8 mouse cellular contexts compared by ENCODE assay signal in genomic region chr4:130359486-130360237, GRCm38 (mm10). TPM values are rescaled to one million over a fixed set of nuclear protein-coding genes. Genes with fewer than 3 reads are reported as not detected.
DNase-seq lines count a peak whose midpoint lies in the region; ATAC-seq and TF ChIP-seq lines count a peak whose summit lies in the region.

TSS of gene Zcchc17 (minus strand) at chr4:130359943.
TSS of gene Snrnp40 (plus strand) at chr4:130360132.

- peak within 1 kb of the TSS; percentile 81 for H3K4me2 ChIP-seq in forebrain, embryonic 15.5 days (replicated peaks)

- H3K4me1 ChIP-seq in ES-E14 (ENCODE audit: control insufficient read depth in 2 of 2, insufficient read depth in 2 of 2, low read length in 2 of 2, poor library complexity in 1 of 2): peaks cover 7 to 10% of the 10 kb centered on the region in 2 experiments
- H3K4me1 ChIP-seq in forebrain, embryonic 15.5 days: peaks cover 24% of the 10 kb centered on the region
- H3K4me1 ChIP-seq in lung, adult 2 months (ENCODE audit: control insufficient read depth, insufficient read depth, low read length): peaks cover 5% of the 10 kb centered on the region; the same call in 1 of the 2 replicates

- in situ Hi-C loops in ES-E14 (cut with MboI; ENCODE audit: low sequenced_read_pairs in 2 of 2, unreplicated experiment in 2 of 2): no loop called here

- intact Hi-C loops in heart, postnatal 25 days (cut with DNase I): no loop called here

- H3K27me3 ChIP-seq in forebrain, embryonic 15.5 days: no peaks in the 10 kb centered on the region

- peaks cover 6% of the 10 kb centered on the region for H3K36me3 ChIP-seq in ES-E14 (ENCODE audit: control insufficient read depth, insufficient read depth, low read length, poor library complexity, severe bottlenecking)
- H3K36me3 ChIP-seq in forebrain, embryonic 15.5 days: peaks cover 20% of the 10 kb centered on the region

- ATAC-seq in forebrain, embryonic 15.5 days (replicated peaks): peak; percentile 99
- ATAC-seq in neutrophil, adult 5-6 weeks (ENCODE audit: extremely low read depth, insufficient number of reproducible peaks, low FRiP score, poor library complexity, severe bottlenecking): peak; percentile 98

- H3K9me3 ChIP-seq in ES-E14 (ENCODE audit: control insufficient read depth, insufficient read depth, low read depth, low read length): no peaks in the 10 kb centered on the region
- H3K9me3 ChIP-seq in forebrain, embryonic 15.5 days: no peaks in the 10 kb centered on the region

- peak within 1 kb of the TSS; percentile 95 to 99 for H3K4me3 ChIP-seq in ES-E14 (ENCODE audit: insufficient read depth in 1 of 2, low read depth in 1 of 2, low read length in 2 of 2, poor library complexity in 1 of 2, severe bottlenecking in 1 of 2)
- peak within 1 kb of the TSS; percentile 69 for H3K4me3 ChIP-seq in forebrain, embryonic 15.5 days
- peak within 1 kb of the TSS; percentile 86 for H3K4me3 ChIP-seq in lung, adult 2 months (replicated peaks; ENCODE audit: extremely low read depth, low read depth, low read length)

- peak; percentile 100 for DNase-seq in ES-E14 (ENCODE audit: low read depth, low spot score)
- DNase-seq in cerebellum, adult 11-12 months: peak; percentile 99
- DNase-seq in heart, postnatal 25 days (ENCODE audit: low spot score): peak; percentile 98
- peak; percentile 98 to 100 for DNase-seq in layer of hippocampus, adult 18-20 months (ENCODE audit: low spot score in 2 of 2)
- peak; percentile 98 for DNase-seq in lung, adult 2 months
- DNase-seq in thymus, adult 18-20 months: peak; percentile 97 to 98

- TF ChIP-seq POLR2A in lung, adult 2 months (IDR thresholded peaks at IDR 0.05; ENCODE audit: borderline replicate concordance, extremely low read depth, low read depth, low read length): peak; percentile 88

- peak within 1 kb of the TSS; percentile 99 for H3K9ac ChIP-seq in ES-E14 (ENCODE audit: insufficient read depth, low read depth, low read length, poor library complexity, severe bottlenecking)
- peak within 1 kb of the TSS; percentile 95 for H3K9ac ChIP-seq in forebrain, embryonic 15.5 days (replicated peaks)

- no peak for TF ChIP-seq CTCF in lung, adult 2 months (IDR thresholded peaks at IDR 0.05; ENCODE audit: insufficient read depth, low read length)

- under 1% methylated on average over 49 of the region's 49 CpGs for WGBS in forebrain, embryonic 15.5 days
- WGBS in lung, adult 2 months: 1% methylated on average over 49 of the region's 49 CpGs

- peak within 1 kb of the TSS; percentile 69 for H3K27ac ChIP-seq in ES-E14 (ENCODE audit: insufficient read depth, low read depth, low read length, poor library complexity, severe bottlenecking)
- peak within 1 kb of the TSS; percentile 84 for H3K27ac ChIP-seq in forebrain, embryonic 15.5 days (replicated peaks)

TF ChIP-seq in ES-E14, 5 proteins besides CTCF, POLR2A, EP300 and RAD21:
- TF ChIP-seq CHD2 (IDR thresholded peaks at IDR 0.05; ENCODE audit: low read depth, low read length): peak; percentile 80
- TF ChIP-seq HCFC1 (IDR thresholded peaks at IDR 0.05; ENCODE audit: borderline replicate concordance, insufficient read depth, low read length): no peak; the same call in 1 of the 2 replicates

RNA-seq across cellular contexts. Expression of gene Zcchc17, which starts in this region (rescaled TPM):
- total RNA-seq in ES-E14 (2012; rRNA removed): 22.3 and 33.3 TPM in 2 replicates
- 84.3 and 85.0 TPM in 2 replicates for polyA plus RNA-seq in forebrain, embryonic 15.5 days (2015; fragmentation: Nextera tagmentation; extraction: Ambion mirVana)
- 10 to 100 TPM; 26.2 to 28.9 TPM for total RNA-seq in heart, postnatal 25 days (2021)
- total RNA-seq in layer of hippocampus, adult 18-20 months (2021): 10 to 100 TPM; 66.7 to 72.6 TPM
- 17.3 and 18.2 TPM in 2 replicates for polyA plus RNA-seq in lung, adult 2 months (2012; rRNA removed)
- total RNA-seq in neutrophil, adult 5-6 weeks (2017): 50.0 and 67.0 TPM in 2 replicates

RNA-seq across cellular contexts. Expression of gene Snrnp40, which starts in this region (rescaled TPM):
- 136 and 147 TPM in 2 replicates for total RNA-seq in ES-E14 (2012; rRNA removed)
- polyA plus RNA-seq in forebrain, embryonic 15.5 days (2015; fragmentation: Nextera tagmentation; extraction: Ambion mirVana): 135 and 148 TPM in 2 replicates
- 10 to 100 TPM; 14.8 to 15.0 TPM for total RNA-seq in heart, postnatal 25 days (2021)
- 10 to 100 TPM; 31.2 to 32.6 TPM for total RNA-seq in layer of hippocampus, adult 18-20 months (2021)
- 18.1 and 26.2 TPM in 2 replicates for polyA plus RNA-seq in lung, adult 2 months (2012; rRNA removed)
- 37.9 and 45.6 TPM in 2 replicates for total RNA-seq in neutrophil, adult 5-6 weeks (2017)

Comparison
In these comparisons a context has a peak if more than half of its experiments do, and no peak if none do; other contexts are left out.
1. Peak in every context shown above with its lines: DNase-seq, ATAC-seq, H3K4me3 ChIP-seq and H3K27ac ChIP-seq.